Mouse (Mus musculus): ENCODE measurements around the gene Serpina3m.
"Not testable (repeated sequence)": the region's sequence is repeated elsewhere in the genome, so short reads cannot be mapped to it uniquely, and the experiment has no call there.

DNA sequence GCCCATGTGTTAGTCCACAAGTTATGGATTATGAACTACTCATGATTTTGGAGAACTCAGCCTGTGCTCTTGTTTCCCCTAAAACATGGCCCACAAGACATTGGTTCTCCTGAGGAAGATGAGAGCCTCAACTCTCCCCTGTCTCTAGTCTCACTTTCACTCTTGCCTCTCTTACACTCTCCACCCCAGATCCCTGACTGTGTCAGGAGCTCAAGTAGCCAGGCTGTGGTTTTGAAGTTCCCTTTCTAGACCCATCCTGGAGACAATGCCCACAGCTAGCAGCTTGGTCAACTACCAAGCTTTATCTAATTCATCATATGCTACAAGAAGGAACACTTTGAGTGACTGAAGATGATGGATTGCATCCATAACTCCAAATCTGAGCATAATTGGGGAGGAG, 4.2 kb downstream of the Serpina3m start:
- TF ChIP-seq CTCF, EP300 (IDR thresholded peaks at IDR 0.05; ENCODE audit: low read depth): not testable (repeated sequence)

Measured in heart, postnatal 0 days (tissue).